Mouse (Mus musculus) intestine, embryonic 14.5 days (tissue): ENCODE data around the gene Gm49380. TPM values are rescaled to one million over a fixed set of nuclear protein-coding genes. Genes with fewer than 3 reads are reported as not detected.

ENCODE experiments used
- ATAC-seq: fragments of 200-750 bp; cut with Nextera tagmentation; replicated peaks from 2 replicates; pipeline ENCODE4 v1.8.0; 2017; ENCODE audit warnings: low read depth, moderate number of reproducible peaks, moderate TSS enrichment, moderate library complexity; ENCODE audit not compliant: low FRiP score, low TSS enrichment
- DNase-seq: peaks from one replicate; pipeline ENCODE4 v3.0.0-alpha.2; 2018; ENCODE audit warnings: low spot score
- H3K27ac ChIP-seq: fragments of 300-500 bp; sonication (generic); 2 replicates; pipeline ENCODE4 v1.5.1; 2014; ENCODE audit warnings: low read depth, mild to moderate bottlenecking, control low read depth
- H3K27me3 ChIP-seq: fragments of 300-500 bp; sonication (generic); replicated peaks from 2 replicates; pipeline ENCODE4 v1.6.1; 2014; ENCODE audit warnings: low read length, control low read depth; ENCODE audit not compliant: control insufficient read depth, insufficient read depth
- H3K36me3 ChIP-seq: fragments of 300-500 bp; sonication (generic); 2 replicates; pipeline ENCODE4 v1.6.1; 2014; ENCODE audit warnings: low read length, control low read depth; ENCODE audit not compliant: control insufficient read depth, insufficient read depth
- H3K4me1 ChIP-seq: fragments of 300-500 bp; sonication (generic); replicated peaks from 2 replicates; pipeline ENCODE4 v1.6.1; 2014; ENCODE audit warnings: low read length, control low read depth, mixed read lengths; ENCODE audit not compliant: control insufficient read depth, insufficient read depth
- H3K4me2 ChIP-seq: fragments of 300-500 bp; sonication (generic); 2 replicates; pipeline ENCODE4 v1.6.1; 2014; ENCODE audit warnings: low read length
- H3K4me3 ChIP-seq: fragments of 300-500 bp; sonication (generic); 2 replicates; pipeline ENCODE4 v1.5.1; 2014; ENCODE audit warnings: low read depth, low read length, control low read depth, mixed read lengths
- H3K9ac ChIP-seq: fragments of 300-500 bp; sonication (generic); 2 replicates; pipeline ENCODE4 v1.6.1; 2014; ENCODE audit warnings: mild to moderate bottlenecking, low read length
- H3K9me3 ChIP-seq: fragments of 300-500 bp; sonication (generic); 2 replicates; pipeline ENCODE4 v1.6.1; 2016; ENCODE audit warnings: low read length, control low read depth; ENCODE audit not compliant: control insufficient read depth
- WGBS: fragments of 180-500 bp; shearing (Covaris S2); extraction: QIAGEN DNeasy Blood & Tissue Kit; methylation state at CpG from one replicate; pipeline ENCODE4 v1.1.7; 2014; 5-methylcytosine and 5-hydroxymethylcytosine counted together
- polyA plus RNA-seq: library from polyadenylated mRNA; unstranded; fragments of >200 nt; fragmentation: Nextera tagmentation; extraction: Ambion mirVana; gene quantifications from 2 replicates; pipeline ENCODE4 v1.2.1, GENCODE M21; 2014

Gm49380 gene
- polyA plus RNA-seq, 1 experiment from 2014 or later, result 0.14 TPM

GRCm38 (mm10) chr9:44084236-44084635 lies 29.1 kb downstream of the Gm49380 start:
- 0 out of 2 replicates have a peak, but pooled peaks cover 9% of the 10 kb centered on the region for H3K27me3 ChIP-seq
- WGBS, result 3% methylated on average over 14 of the region's 14 CpGs
- H3K4me1 ChIP-seq, result peaks cover 30% of the 10 kb centered on the region
- H3K36me3 ChIP-seq, result no peaks in the 10 kb centered on the region
- H3K4me3 ChIP-seq, result peak overlapping the region; percentile 54
- DNase-seq (peak; percentile 77), ATAC-seq (peak; percentile 33; the same call in 1 of the 2 replicates)
- no peaks in the 10 kb centered on the region for H3K9me3 ChIP-seq
- no peak overlapping the region for H3K27ac ChIP-seq
- H3K9ac ChIP-seq, result peak overlapping the region; percentile 74
- peak overlapping the region; percentile 99 for H3K4me2 ChIP-seq

DNA sequence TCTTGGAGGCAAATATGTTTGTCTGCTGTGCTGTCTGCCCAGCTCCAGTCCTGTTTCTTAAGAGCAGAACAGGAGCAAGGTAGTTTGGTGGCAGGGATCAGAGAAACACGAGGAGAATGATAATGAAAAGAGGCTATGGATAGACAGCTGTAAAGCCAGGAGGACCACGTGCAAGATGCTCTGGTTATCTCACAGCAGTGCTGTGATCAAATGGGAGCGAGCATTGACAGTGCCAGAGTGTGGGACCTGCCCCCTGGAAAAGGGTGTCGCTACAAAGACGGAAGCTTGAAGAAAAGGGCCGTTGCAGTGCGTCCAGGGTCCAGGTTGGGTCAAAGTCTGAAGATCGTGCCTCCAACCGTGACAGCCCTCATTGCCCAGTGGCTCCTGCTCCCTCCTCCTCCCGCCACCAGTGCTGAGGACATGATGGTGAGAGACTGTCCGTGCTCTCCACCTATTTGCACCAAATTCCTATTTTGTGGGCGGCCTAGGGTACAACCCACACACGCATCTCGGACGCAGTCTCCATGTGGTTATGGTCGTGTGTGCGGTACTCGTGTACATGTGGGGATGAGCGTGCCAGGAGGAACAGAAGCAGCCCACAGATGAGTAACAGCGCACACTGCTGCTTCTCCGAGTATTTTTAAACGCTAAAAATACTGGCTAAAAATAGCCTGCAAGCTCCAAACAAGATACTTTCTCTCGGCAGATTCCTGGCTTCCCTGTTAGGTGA lies 29.7 kb downstream of the Gm49380 start:
- no peak for DNase-seq
- peaks cover 31% of the 10 kb centered on the region for H3K4me1 ChIP-seq
- peak; percentile 9; the same call in 1 of the 2 replicates for ATAC-seq
- no peaks in the 10 kb centered on the region for H3K9me3 ChIP-seq
- no peak overlapping the region for H3K27ac ChIP-seq
- 5% methylated on average over 23 of the region's 23 CpGs for WGBS
- no peaks in the 10 kb centered on the region for H3K36me3 ChIP-seq
- H3K4me3 ChIP-seq, result peak overlapping the region; percentile 54
- H3K9ac ChIP-seq, result peak overlapping the region; percentile 74; the same call in 1 of the 2 replicates
- peak overlapping the region; percentile 99 for H3K4me2 ChIP-seq
- H3K27me3 ChIP-seq, result 0 out of 2 replicates have a peak, but pooled peaks cover 9% of the 10 kb centered on the region

DNA sequence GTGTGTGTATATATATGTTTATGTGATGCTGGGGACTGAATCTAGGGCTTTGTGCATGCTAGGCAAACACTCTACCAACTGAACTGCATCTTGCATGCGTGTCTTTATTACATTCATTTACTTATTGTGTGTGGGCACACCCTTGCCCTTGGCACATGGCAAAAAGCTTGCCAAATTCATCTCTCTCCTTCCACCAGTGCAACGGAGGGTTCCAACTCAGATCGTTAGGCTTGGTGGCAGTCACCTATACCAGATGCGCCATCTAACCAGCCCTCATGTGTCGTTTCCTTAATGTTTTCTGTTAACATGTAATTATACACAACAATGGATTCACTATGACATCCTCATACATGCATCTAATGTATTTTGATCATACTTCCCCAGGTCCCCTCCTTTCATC lies 31.0 kb downstream of the Gm49380 start:
- 88% methylated on average over 5 of the region's 5 CpGs for WGBS
- H3K4me2 ChIP-seq, result no peak overlapping the region
- H3K9me3 ChIP-seq, result no peaks in the 10 kb centered on the region
- no peak for ATAC-seq
- peaks cover 28% of the 10 kb centered on the region for H3K4me1 ChIP-seq
- H3K9ac ChIP-seq, result no peak overlapping the region
- H3K4me3 ChIP-seq, result no peak overlapping the region
- 0 out of 2 replicates have a peak, but pooled peaks cover 9% of the 10 kb centered on the region for H3K27me3 ChIP-seq
- no peaks in the 10 kb centered on the region for H3K36me3 ChIP-seq
- DNase-seq, result no peak
- H3K27ac ChIP-seq, result no peak overlapping the region

- Histone ChIP-seq H3K4me2 (no peak overlapping the region), H3K4me3 (no peak overlapping the region), H3K9ac (no peak overlapping the region), H3K36me3 (no peaks in the 10 kb centered on the region), H3K27me3 (0 out of 2 replicates have a peak, but pooled peaks cover 9% of the 10 kb centered on the region), H3K9me3 (no peaks in the 10 kb centered on the region), H3K27ac (no peak overlapping the region), H3K4me1 (peaks cover 28% of the 10 kb centered on the region)
- DNase-seq (no peak), ATAC-seq (no peak)
- 65% methylated on average over 5 of the region's 5 CpGs for WGBS
Measured at GRCm38 (mm10) chr9:44081581-44081980, 31.7 kb downstream of the Gm49380 start.

GRCm38 (mm10) chr9:44080953-44081352 lies 32.3 kb downstream of the Gm49380 start:
- Histone ChIP-seq H3K36me3 (no peaks in the 10 kb centered on the region), H3K9me3 (no peaks in the 10 kb centered on the region), H3K4me2 (no peak overlapping the region), H3K9ac (no peak overlapping the region), H3K27ac (no peak overlapping the region), H3K4me3 (no peak overlapping the region), H3K4me1 (peaks cover 28% of the 10 kb centered on the region), H3K27me3 (0 out of 2 replicates have a peak, but pooled peaks cover 6% of the 10 kb centered on the region)
- ATAC-seq (no peak), DNase-seq (no peak)
- WGBS, result 77% methylated on average over 5 of the region's 5 CpGs

DNA sequence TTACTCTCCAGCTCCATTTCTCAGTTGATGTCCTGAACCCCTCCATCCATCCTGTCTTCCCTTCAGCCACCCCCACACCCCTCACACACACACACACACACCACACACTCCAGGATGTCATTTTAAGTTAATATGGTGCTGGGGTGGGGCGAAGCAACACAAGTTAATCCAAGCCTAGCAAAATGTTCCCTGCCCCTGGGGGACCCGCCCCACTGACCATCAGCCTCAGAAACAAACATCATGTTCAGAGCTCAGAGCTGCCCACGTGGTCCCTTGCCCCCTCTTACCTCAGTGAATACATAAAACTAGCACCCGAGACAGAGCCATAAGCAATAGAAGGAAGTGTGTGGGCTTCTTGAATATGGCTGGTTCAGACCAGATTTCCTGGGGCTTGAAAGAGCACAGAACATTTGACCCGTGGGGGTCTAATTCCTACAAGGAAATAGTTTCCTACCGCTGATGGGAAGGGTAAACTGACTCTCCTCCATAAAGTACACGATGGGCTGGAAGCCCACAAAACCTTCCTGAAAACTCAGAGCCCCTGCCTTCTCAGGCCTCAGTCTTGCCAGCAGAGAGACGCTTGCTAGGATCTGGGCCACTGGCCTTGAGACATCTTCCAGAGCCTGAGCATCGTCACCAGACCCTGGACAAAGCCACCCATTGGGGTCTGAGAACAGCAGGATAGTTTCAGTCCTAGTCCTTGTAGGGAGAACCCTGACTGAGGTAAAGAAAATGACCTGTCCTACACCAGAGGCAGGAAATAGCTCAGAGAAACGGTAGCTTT lies 33.1 kb downstream of the Gm49380 start:
- 66% methylated on average over 10 of the region's 10 CpGs for WGBS
- H3K4me1 ChIP-seq, result peaks cover 25% of the 10 kb centered on the region
- ATAC-seq, result no peak

GRCm38 (mm10) chr9:44078955-44079756 lies 34.1 kb downstream of the Gm49380 start:
- Histone ChIP-seq H3K4me2 (no peak overlapping the region), H3K9ac (no peak overlapping the region), H3K4me3 (no peak overlapping the region), H3K9me3 (no peaks in the 10 kb centered on the region), H3K27ac (no peak overlapping the region), H3K27me3 (no peaks in the 10 kb centered on the region), H3K4me1 (peaks cover 19% of the 10 kb centered on the region), H3K36me3 (no peaks in the 10 kb centered on the region)
- DNase-seq (no peak), ATAC-seq (no peak)
- WGBS, result 26% methylated on average over 15 of the region's 16 CpGs

More for the DNA sequence above, 33.1 kb downstream of the Gm49380 start:
- no peaks in the 10 kb centered on the region for H3K36me3 ChIP-seq
- H3K27ac ChIP-seq, result no peak overlapping the region
- no peak for DNase-seq
- H3K27me3 ChIP-seq, result no peaks in the 10 kb centered on the region
- no peak overlapping the region for H3K4me2 ChIP-seq
- no peak overlapping the region for H3K9ac ChIP-seq
- H3K9me3 ChIP-seq, result no peaks in the 10 kb centered on the region
- H3K4me3 ChIP-seq, result no peak overlapping the region

DNA sequence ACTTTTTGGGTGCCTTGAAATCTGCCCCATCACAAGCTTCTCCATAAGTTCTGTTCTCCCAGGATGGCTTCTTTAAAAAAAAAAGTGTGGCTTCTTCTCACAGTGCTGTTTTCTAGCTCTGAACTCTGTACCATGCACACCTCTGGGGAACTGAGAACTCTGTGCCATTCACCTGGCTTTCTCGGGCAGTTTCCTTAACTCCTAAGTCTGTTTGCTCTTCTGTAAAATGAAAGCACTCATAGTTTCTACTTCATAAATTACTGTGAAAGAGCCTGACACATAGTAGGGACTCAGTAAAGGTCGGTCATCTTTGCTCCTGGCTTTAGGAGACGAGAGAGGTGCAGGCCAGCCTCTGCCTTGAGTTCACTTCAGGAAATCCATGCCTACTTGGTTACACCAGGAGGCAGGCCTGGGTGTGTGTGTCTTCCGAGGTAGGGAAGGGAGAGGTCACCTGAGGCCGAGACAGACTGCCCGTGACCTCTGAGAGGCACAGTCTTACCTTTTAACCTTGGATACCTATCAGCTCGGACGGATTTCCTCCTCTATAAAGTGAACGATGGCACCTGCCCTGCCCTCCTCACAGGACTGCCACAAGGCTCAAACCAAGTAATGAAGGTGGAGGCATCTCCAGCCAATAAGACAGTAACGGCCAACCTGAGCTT lies 35.0 kb downstream of the Gm49380 start:
- 79% methylated on average over 10 of the region's 10 CpGs for WGBS
- DNase-seq, result no peak
- Histone ChIP-seq H3K36me3 (no peaks in the 10 kb centered on the region), H3K27ac (no peak overlapping the region), H3K4me1 (peaks cover 10% of the 10 kb centered on the region), H3K4me2 (no peak overlapping the region), H3K9me3 (no peaks in the 10 kb centered on the region), H3K4me3 (no peak overlapping the region), H3K27me3 (no peaks in the 10 kb centered on the region), H3K9ac (no peak overlapping the region)
- ATAC-seq, result no peak
